Mouse (Mus musculus) erythroblast, embryonic 14.5 days (primary cell): ENCODE results near the gene Mpdz.

Source experiments
- GATA1 ChIP-seq: IDR thresholded peaks from 2 replicates; pipeline ENCODE4 v1.6.1; 2012; ENCODE audit warnings: low read length, inconsistent platforms, mixed read lengths
- TAL1 ChIP-seq: IDR thresholded peaks from 3 replicates; pipeline ENCODE4 v1.6.1; 2012; ENCODE audit warnings: low read length, inconsistent platforms, mixed read lengths

DNA sequence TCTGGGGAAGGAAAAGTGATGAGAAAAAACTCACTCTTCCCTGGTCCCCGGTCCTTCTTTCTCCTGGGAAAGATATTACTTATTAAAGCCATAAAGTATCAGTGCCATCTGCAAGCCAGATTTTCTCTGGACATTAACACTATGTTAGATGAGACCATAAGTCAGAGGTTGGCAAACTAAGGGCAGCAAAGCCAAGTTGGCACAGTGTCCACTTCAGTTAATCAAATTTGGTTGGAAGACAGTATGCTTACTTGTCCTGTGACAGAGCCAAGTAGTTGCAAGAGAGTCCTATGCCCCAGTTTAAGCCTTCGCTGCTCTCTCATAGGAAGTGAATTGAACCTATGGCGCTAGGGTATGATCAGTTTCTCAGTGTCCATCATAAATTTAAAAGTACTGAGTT is 159.0 kb downstream of the Mpdz start:
- TF ChIP-seq GATA1 (no peak), TAL1 (no peak)
